Mouse (Mus musculus) layer of hippocampus, adult 9-10 months (tissue): Measurements from ENCODE around the gene Ybx1.

ENCODE experiments used
- DNase-seq: peaks from one replicate; pipeline ENCODE4 v3.0.0; 2022; ENCODE audit warnings: low spot score

The Ybx1 gene

GRCm38 (mm10) chr4:119234348-119234747 is 60.1 kb downstream of the Ybx1 start:
- DNase-seq, result no peak

DNA sequence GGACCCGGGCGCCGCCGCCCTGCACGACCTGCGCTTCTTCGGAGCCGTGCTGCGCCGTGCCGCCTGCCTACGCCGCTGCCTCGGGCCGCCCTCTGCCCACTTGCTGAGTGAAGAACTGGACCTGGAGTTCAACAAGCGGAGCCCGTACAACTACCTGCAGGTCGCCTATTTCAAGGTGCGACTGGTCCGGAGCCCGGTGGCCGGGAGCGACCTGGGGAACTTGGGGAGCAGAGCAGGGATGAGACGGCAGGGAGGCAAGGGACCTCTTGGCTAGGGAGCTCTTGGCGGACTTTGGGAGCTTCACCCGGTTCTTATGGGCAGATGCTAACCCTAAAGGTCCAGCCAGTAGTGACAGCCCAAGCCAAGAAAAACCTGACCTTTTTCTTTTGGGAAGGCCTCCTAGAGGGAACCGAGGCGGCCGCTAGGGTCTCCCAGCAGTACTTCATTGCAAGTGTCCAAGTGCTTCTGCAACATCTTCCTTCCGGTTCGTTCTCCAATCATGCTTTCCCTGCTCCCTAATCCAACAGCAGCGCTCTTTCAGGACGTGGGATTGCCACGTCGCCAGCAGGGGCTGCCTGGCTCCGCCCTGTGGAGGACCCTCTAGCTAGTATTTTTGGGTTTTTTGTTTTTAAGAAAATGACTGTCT is 61.0 kb downstream of the Ybx1 start:
- DNase-seq, result no peak

DNA sequence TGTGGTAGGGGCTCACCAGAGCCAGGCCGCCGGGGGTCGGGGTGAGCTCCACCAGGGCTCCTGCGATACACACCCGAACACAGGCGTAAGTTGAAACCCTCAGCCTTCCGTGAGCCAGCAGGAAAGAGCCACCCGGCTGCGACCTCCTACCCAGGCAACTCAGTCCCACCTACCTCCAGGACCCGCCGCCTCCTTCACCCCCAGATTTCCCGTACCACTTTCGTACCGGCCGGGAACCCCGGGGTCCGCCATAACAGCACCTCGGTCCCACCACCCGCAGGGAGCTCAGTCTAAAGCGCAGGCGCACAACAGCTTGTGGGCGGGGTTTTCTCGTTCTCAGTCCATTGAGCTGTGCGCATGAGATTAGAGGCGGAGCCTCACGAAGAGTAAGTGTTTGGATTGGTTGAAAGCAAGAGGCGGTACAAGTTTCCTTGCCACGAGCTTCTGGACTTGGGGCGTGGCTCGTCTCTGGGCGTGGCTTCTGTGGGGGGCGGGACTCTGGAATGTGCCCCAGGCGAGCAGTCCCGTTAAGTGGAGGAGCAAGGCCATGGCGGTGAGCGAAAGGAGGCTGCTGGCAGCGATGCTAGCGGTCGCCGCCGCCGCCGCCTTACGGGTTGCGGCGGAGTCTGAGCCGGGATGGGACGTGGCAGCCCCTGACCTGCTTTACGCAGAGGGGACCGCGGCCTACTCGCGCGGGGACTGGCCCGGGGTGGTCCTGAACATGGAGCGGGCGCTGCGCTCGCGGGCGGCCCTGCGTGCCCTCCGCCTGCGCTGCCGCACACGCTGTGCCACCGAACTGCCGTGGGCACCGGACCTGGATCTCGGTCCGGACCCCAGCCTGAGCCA is 61.8 kb downstream of the Ybx1 start, which contains the start of the genes AU022252 and P3h1:
Gene AU022252, minus strand, starts transcription at position 303 of the 846 bp plus-strand sequence.
Gene P3h1, plus strand, starts transcription at position 506 of the 846 bp plus-strand sequence.
- peak; percentile 97 for DNase-seq
